Mouse (Mus musculus) midbrain, embryonic 16.5 days (tissue): ENCODE results near the gene Dgkg. TPM values are rescaled to one million over a fixed set of nuclear protein-coding genes. Genes with fewer than 3 reads are reported as not detected.

ENCODE experiments used
- ATAC-seq: fragments of 200-750 bp; cut with Nextera tagmentation; 2 replicates; pipeline ENCODE4 v1.8.0; 2017; ENCODE audit warnings: moderate TSS enrichment
- H3K27ac ChIP-seq: fragments of 300-500 bp; sonication (generic); 2 replicates; pipeline ENCODE4 v1.5.1; 2014; ENCODE audit warnings: mild to moderate bottlenecking, low read length, mixed read lengths
- H3K27me3 ChIP-seq: fragments of 300-500 bp; sonication (generic); 2 replicates; pipeline ENCODE4 v1.6.1; 2014; ENCODE audit warnings: low read depth, low read length, mixed read lengths; ENCODE audit not compliant: control insufficient read depth, insufficient read depth
- H3K36me3 ChIP-seq: fragments of 300-500 bp; sonication (generic); 2 replicates; pipeline ENCODE4 v1.6.1; 2014; ENCODE audit warnings: mild to moderate bottlenecking, low read length, moderate library complexity, mixed read lengths; ENCODE audit not compliant: control insufficient read depth, insufficient read depth
- H3K4me1 ChIP-seq: fragments of 300-500 bp; sonication (generic); 2 replicates; pipeline ENCODE4 v1.6.1; 2014; ENCODE audit warnings: mild to moderate bottlenecking, low read length, mixed read lengths; ENCODE audit not compliant: control insufficient read depth, insufficient read depth
- H3K4me2 ChIP-seq: fragments of 300-500 bp; sonication (generic); 2 replicates; pipeline ENCODE4 v1.6.1; 2014; ENCODE audit warnings: mild to moderate bottlenecking, low read length, mixed read lengths
- H3K4me3 ChIP-seq: fragments of 300-500 bp; sonication (generic); 2 replicates; pipeline ENCODE4 v1.5.1; 2014; ENCODE audit warnings: low read depth, mild to moderate bottlenecking, low read length, moderate library complexity, mixed read lengths
- H3K9ac ChIP-seq: fragments of 300-500 bp; sonication (generic); 2 replicates; pipeline ENCODE4 v1.6.1; 2014; ENCODE audit warnings: low read depth, low read length, mixed read lengths
- H3K9me3 ChIP-seq: fragments of 300-500 bp; sonication (generic); replicated peaks from 2 replicates; pipeline ENCODE4 v1.6.1; 2014; ENCODE audit warnings: mild to moderate bottlenecking, low read length, mixed read lengths; ENCODE audit not compliant: control insufficient read depth, poor library complexity, severe bottlenecking
- WGBS: fragments of 180-500 bp; shearing (Covaris S2); extraction: QIAGEN DNeasy Blood & Tissue Kit; methylation state at CpG from one replicate; pipeline ENCODE4 v1.1.7; 2014; 5-methylcytosine and 5-hydroxymethylcytosine counted together
- polyA plus RNA-seq: library from polyadenylated mRNA; unstranded; fragments of >200 nt; fragmentation: Nextera tagmentation; extraction: Ambion mirVana; gene quantifications from 2 replicates; pipeline ENCODE4 v1.2.1, GENCODE M21; 2015

Gene Dgkg
- polyA plus RNA-seq, 1 experiment from 2014 or later: 4.6 TPM

GRCm38 (mm10) chr16:22549346-22549745 lies 107.7 kb downstream of the Dgkg start:
- Histone ChIP-seq H3K27me3 (peaks cover 3% of the 10 kb centered on the region; the same call in 1 of the 2 replicates), H3K9ac (no peak overlapping the region), H3K4me1 (peaks cover 12% of the 10 kb centered on the region), H3K4me2 (no peak overlapping the region), H3K36me3 (no peaks in the 10 kb centered on the region), H3K4me3 (no peak overlapping the region), H3K9me3 (no peaks in the 10 kb centered on the region), H3K27ac (no peak overlapping the region)
- WGBS: 80% methylated on average over 5 of the region's 5 CpGs
- no peak for ATAC-seq

- peak; percentile 85 for ATAC-seq
- H3K4me3 ChIP-seq: peak overlapping the region; percentile 42
- H3K9me3 ChIP-seq: no peaks in the 10 kb centered on the region
- H3K36me3 ChIP-seq: no peaks in the 10 kb centered on the region
- H3K4me2 ChIP-seq: peak overlapping the region; percentile 69
- peaks cover 3% of the 10 kb centered on the region; the same call in 1 of the 2 replicates for H3K27me3 ChIP-seq
- peak overlapping the region; percentile 47 for H3K9ac ChIP-seq
- peak overlapping the region; percentile 50; the same call in 1 of the 2 replicates for H3K27ac ChIP-seq
- WGBS: 6% methylated on average over 26 of the region's 26 CpGs
- peaks cover 12% of the 10 kb centered on the region for H3K4me1 ChIP-seq
Observed at GRCm38 (mm10) chr16:22548167-22549080, 108.6 kb downstream of the Dgkg start.

- Histone ChIP-seq H3K9ac (no peak overlapping the region), H3K36me3 (no peaks in the 10 kb centered on the region), H3K4me2 (peak overlapping the region; percentile 69), H3K9me3 (no peaks in the 10 kb centered on the region), H3K27ac (no peak overlapping the region), H3K4me1 (peaks cover 12% of the 10 kb centered on the region), H3K27me3 (peaks cover 3% of the 10 kb centered on the region; the same call in 1 of the 2 replicates), H3K4me3 (no peak overlapping the region)
- 54% methylated on average over 10 of the region's 10 CpGs for WGBS
- ATAC-seq: no peak
Observed at GRCm38 (mm10) chr16:22547741-22548140, 109.3 kb downstream of the Dgkg start.

- Histone ChIP-seq H3K4me1 (peaks cover 12% of the 10 kb centered on the region), H3K9ac (no peak overlapping the region; the same call in 1 of the 2 replicates), H3K4me3 (no peak overlapping the region), H3K36me3 (no peaks in the 10 kb centered on the region), H3K9me3 (no peaks in the 10 kb centered on the region), H3K27ac (peak overlapping the region; percentile 74), H3K27me3 (peaks cover 3% of the 10 kb centered on the region; the same call in 1 of the 2 replicates), H3K4me2 (no peak overlapping the region)
- 80% methylated on average over 8 of the region's 8 CpGs for WGBS
- no peak for ATAC-seq
Observed at GRCm38 (mm10) chr16:22545799-22546198, 111.2 kb downstream of the Dgkg start.

GRCm38 (mm10) chr16:22545016-22545561 lies 111.9 kb downstream of the Dgkg start:
- Histone ChIP-seq H3K9me3 (no peaks in the 10 kb centered on the region), H3K36me3 (no peaks in the 10 kb centered on the region), H3K4me3 (no peak overlapping the region), H3K4me2 (no peak overlapping the region), H3K27ac (peak overlapping the region; percentile 74), H3K4me1 (peaks cover 12% of the 10 kb centered on the region), H3K9ac (peak overlapping the region; percentile 10; the same call in 1 of the 2 replicates), H3K27me3 (peaks cover 3% of the 10 kb centered on the region; the same call in 1 of the 2 replicates)
- ATAC-seq: peak; percentile 79
- 15% methylated on average over 3 of the region's 3 CpGs for WGBS

GRCm38 (mm10) chr16:22542691-22543141 lies 114.3 kb downstream of the Dgkg start:
- ATAC-seq: no peak
- Histone ChIP-seq H3K4me1 (peaks cover 12% of the 10 kb centered on the region), H3K9me3 (no peaks in the 10 kb centered on the region), H3K27ac (no peak overlapping the region), H3K27me3 (no peaks in the 10 kb centered on the region), H3K4me2 (no peak overlapping the region), H3K36me3 (no peaks in the 10 kb centered on the region), H3K4me3 (no peak overlapping the region), H3K9ac (no peak overlapping the region)
- WGBS: 77% methylated on average over 6 of the region's 6 CpGs

- H3K27ac ChIP-seq: no peak overlapping the region
- H3K27me3 ChIP-seq: no peaks in the 10 kb centered on the region
- no peak for ATAC-seq
- no peak overlapping the region for H3K4me3 ChIP-seq
- 73% methylated on average over 6 of the region's 6 CpGs for WGBS
- no peaks in the 10 kb centered on the region for H3K36me3 ChIP-seq
- no peak overlapping the region for H3K9ac ChIP-seq
- no peaks in the 10 kb centered on the region for H3K4me1 ChIP-seq
- H3K9me3 ChIP-seq: no peaks in the 10 kb centered on the region
- H3K4me2 ChIP-seq: no peak overlapping the region
Observed at GRCm38 (mm10) chr16:22539275-22539674, 117.7 kb downstream of the Dgkg start.

GRCm38 (mm10) chr16:22536581-22537160 lies 120.3 kb downstream of the Dgkg start:
- H3K9ac ChIP-seq: no peak overlapping the region
- no peaks in the 10 kb centered on the region for H3K36me3 ChIP-seq
- no peaks in the 10 kb centered on the region for H3K9me3 ChIP-seq
- no peak for ATAC-seq
- WGBS: 78% methylated on average over 8 of the region's 8 CpGs
- no peaks in the 10 kb centered on the region for H3K27me3 ChIP-seq
- no peak overlapping the region for H3K27ac ChIP-seq
- no peak overlapping the region for H3K4me3 ChIP-seq
- H3K4me2 ChIP-seq: no peak overlapping the region
- no peaks in the 10 kb centered on the region for H3K4me1 ChIP-seq
